Mouse (Mus musculus): Measurements from ENCODE around the gene Brwd3.
A peak's percentile ranks its signal among the peaks of the same experiment; 100 is the strongest.

The Brwd3 gene

DNA sequence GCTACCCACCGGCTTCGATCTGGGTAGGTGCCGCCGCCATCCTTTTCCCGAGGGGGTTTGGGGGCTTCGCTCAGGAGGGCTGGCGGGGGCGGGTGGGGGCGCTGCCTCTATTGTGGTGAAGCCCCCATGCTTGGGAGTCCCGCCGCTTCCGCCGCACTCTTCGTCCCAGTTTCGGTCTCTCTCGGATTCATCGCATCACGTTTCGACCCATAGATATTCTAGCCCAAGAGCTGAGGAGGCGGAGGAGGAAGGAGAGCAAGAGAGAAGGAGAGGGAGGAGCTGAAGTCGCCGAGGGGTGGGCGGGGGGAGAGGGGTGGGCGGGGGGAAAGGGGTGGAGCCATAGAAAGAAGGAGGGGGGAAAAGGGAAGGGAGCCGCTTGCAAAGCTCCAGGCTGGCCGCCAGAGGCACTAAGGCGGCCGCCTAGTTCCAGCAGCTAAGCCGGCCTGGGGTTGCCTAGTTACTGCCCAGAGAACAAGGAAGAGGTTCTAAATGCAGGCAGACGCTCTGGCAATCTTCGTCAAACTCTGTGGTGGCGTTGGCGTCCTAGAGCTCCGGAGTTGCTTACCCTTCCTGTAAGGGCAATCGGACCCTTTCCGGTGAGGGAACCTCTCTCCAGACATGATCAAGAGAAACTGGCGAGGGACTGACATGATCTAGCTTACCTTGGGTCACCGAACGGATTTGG is at the start of gene Brwd3:
Brwd3 (minus strand) TSS at position 283 of the 685 bp plus-strand sequence.
- DNase-seq (ENCODE audit: low read depth, low spot score): peak; percentile 95

GRCm38 (mm10) chrX:108862632-108863031 is 28.5 kb upstream of the Brwd3 start:
- peak; percentile 1 for DNase-seq (ENCODE audit: low read depth, low spot score)

- no peak for DNase-seq (ENCODE audit: low read depth, low spot score)
These were observed 8.5 kb upstream of the Brwd3 start for GRCm38 (mm10) chrX:108842705-108843104.

DNA sequence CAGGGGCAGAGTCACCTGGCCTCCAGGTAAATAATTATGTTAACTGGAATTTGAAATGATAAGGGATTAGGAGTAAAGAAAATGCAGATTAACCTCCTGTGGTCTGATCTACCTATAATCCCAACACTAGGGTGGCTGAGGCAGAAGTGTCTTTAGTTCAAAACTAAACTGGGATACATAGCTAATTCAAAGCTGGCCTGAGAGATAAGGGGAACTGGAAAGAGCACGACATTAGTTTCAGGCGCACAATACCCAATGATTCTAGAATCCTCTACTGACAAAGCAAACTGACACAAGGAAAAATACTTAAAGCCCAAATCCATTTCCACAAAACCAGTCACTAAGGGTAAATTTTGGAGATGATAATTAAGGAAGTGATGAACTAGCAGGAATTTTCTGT is 2.2 kb upstream of the Brwd3 start:
- DNase-seq (ENCODE audit: low read depth, low spot score): no peak

- no peak for DNase-seq (ENCODE audit: low read depth, low spot score)
These were observed 1.1 kb upstream of the Brwd3 start for GRCm38 (mm10) chrX:108835233-108835632.

DNA sequence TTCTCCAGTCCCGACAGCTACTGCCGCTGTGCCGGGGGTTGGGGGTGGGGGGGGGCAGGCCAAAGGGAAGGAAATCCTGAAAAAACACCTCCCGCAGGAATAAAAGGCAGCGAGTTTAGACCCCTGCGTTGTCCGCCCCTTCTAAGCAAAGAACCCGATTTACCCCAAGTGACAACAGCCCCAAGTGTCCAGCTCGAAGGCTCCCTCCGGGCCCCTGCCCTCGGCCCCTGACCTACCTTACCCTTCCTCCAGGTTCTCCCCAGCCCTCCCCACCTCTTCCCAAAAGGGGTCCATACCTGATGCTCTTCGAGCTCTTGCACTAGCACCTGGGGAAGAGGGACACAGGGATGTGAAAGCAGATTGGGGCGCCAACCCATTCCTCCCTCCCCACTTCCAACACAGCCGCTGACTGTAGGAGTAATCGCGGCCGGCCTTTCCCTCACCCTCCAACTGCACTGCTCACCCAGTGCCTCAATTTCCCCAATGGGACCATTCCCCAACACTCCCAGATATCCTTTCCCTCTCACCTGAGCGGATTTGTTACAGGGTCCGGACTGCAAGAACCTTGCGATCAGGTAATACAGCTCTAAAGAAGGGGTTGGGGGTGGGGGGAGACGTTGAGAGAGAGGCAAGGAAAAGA is 671 bp downstream of the Brwd3 start:
- DNase-seq (ENCODE audit: low read depth, low spot score): peak; percentile 33

GRCm38 (mm10) chrX:108832674-108833189 is 1.4 kb downstream of the Brwd3 start:
- DNase-seq (ENCODE audit: low read depth, low spot score): peak; percentile 89

- DNase-seq (ENCODE audit: low read depth, low spot score): no peak
These were observed 2.9 kb downstream of the Brwd3 start for GRCm38 (mm10) chrX:108831231-108831630.

- no peak for DNase-seq (ENCODE audit: low read depth, low spot score)
These were observed 6.1 kb downstream of the Brwd3 start for GRCm38 (mm10) chrX:108828111-108828510.

- DNase-seq (ENCODE audit: low read depth, low spot score): no peak
These were observed 36.9 kb downstream of the Brwd3 start for GRCm38 (mm10) chrX:108797268-108797667.

GRCm38 (mm10) chrX:108783724-108784123 is 50.4 kb downstream of the Brwd3 start:
- DNase-seq (ENCODE audit: low read depth, low spot score): no peak

- DNase-seq (ENCODE audit: low read depth, low spot score): peak; percentile 83
These were observed 102.4 kb downstream of the Brwd3 start for GRCm38 (mm10) chrX:108731755-108732154.

DNA sequence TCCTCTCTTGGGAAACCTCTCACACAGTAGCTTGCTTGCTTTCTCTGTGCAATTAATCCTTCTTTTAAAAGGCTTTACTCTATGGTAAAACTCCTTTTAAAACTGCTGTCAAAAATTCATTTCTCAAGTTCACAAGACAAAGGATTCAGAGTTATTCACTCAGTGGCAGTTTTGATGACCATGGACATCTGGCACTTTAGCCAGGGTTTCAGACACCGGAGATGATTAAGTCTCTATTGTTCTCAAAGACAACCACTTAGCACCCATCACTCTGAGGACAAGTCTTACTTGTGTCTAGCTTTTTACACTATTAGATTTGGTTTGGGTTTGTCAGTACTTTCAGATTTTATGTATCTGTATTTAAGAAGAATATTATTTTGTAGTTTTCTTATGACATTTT is 104.6 kb downstream of the Brwd3 start:
- DNase-seq (ENCODE audit: low read depth, low spot score): no peak

- no peak for DNase-seq (ENCODE audit: low read depth, low spot score)
These were observed 105.1 kb downstream of the Brwd3 start for GRCm38 (mm10) chrX:108729068-108729467.

DNA sequence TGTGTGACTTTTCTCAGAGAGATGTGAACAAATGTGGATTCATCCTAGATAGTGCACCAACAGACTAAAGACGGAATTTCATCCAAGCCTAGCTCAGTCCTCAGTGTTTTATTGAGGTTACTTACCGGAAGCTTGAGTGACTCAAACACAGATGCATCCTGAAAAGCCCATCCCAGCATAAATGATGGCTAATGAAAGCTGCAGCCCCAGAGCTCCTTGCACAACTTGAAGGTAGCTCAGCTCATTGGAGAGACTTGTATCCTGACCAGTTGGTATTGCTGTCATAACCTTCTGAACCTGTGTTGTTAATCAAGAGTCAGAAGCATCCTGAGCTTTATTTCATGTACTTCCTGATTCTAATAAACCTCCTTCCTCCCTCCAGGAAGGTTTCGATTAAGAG is 105.8 kb downstream of the Brwd3 start:
- DNase-seq (ENCODE audit: low read depth, low spot score): peak; percentile 29

- DNase-seq (ENCODE audit: low read depth, low spot score): peak; percentile 31
These were observed 109.9 kb downstream of the Brwd3 start for GRCm38 (mm10) chrX:108724241-108724640.

DNA sequence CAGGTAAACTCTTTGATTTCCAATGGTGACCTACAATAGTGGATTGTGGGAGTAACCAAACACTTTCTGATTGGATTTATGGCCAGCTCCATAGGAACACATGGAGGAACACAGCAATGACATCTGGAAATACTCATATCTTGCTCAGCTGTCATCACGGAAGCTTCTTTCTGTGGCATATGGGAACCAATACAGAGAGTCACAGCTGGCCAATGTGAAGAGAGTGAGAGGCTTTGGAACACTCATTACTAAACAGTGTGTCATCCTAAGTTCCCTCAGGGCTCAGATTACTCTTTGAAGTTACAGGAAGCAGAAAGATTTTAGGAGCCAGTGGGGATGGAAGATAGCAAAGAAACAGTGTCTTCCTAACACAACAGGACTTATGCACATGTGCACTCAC is 111.7 kb downstream of the Brwd3 start:
- DNase-seq (ENCODE audit: low read depth, low spot score): peak; percentile 72

- DNase-seq (ENCODE audit: low read depth, low spot score): no peak
These were observed 129.9 kb downstream of the Brwd3 start for GRCm38 (mm10) chrX:108704312-108704711.

Measured in 3T3-L1 (cell line).